Mouse (Mus musculus) thymus, adult 2 months (tissue): ENCODE results near the gene Zp1.

Experiments used
- CTCF ChIP-seq: fragments of 200-500 bp; IDR thresholded peaks from 2 replicates; pipeline ENCODE4 v1.5.1; 2012; ENCODE audit warnings: mild to moderate bottlenecking, control low read depth, low read length, moderate library complexity, borderline replicate concordance; ENCODE audit not compliant: control insufficient read depth, poor library complexity, insufficient read depth; ENCODE audit errors: extremely low read depth
- POLR2A ChIP-seq: fragments of 200-500 bp; IDR thresholded peaks from 2 replicates; pipeline ENCODE4 v1.6.1; 2012; ENCODE audit warnings: mild to moderate bottlenecking, low read length, control low read depth, moderate library complexity; ENCODE audit not compliant: control insufficient read depth, poor library complexity, insufficient read depth; ENCODE audit errors: extremely low read depth

- TF ChIP-seq CTCF (no peak), POLR2A (no peak)
Measured at GRCm38 (mm10) chr19:10901046-10901445, 19.4 kb downstream of the Zp1 start.
